Mouse (Mus musculus): Measurements from ENCODE around the gene Acvr1. TPM values are rescaled to one million over a fixed set of nuclear protein-coding genes. Genes with fewer than 3 reads are reported as not detected.

Acvr1 gene
- polyA plus RNA-seq, 1 experiment from 2014 or later: 4.6 TPM

GRCm38 (mm10) chr2:58530521-58530920 lies 36.4 kb downstream of the Acvr1 start:
- H3K36me3 ChIP-seq: no peaks in the 10 kb centered on the region
- H3K9ac ChIP-seq: no peak overlapping the region
- WGBS: 64% methylated on average over 4 of the region's 4 CpGs
- H3K27me3 ChIP-seq: no peaks in the 10 kb centered on the region
- ATAC-seq (ENCODE audit: borderline replicate concordance, extremely low read depth, low FRiP score, low TSS enrichment): no peak
- no peak overlapping the region for H3K4me3 ChIP-seq
- no peak overlapping the region for H3K4me2 ChIP-seq
- peaks cover 49% of the 10 kb centered on the region for H3K4me1 ChIP-seq
- no peak overlapping the region for H3K27ac ChIP-seq
- no peaks in the 10 kb centered on the region for H3K9me3 ChIP-seq

GRCm38 (mm10) chr2:58529860-58530440 lies 37.0 kb downstream of the Acvr1 start:
- Histone ChIP-seq H3K4me1 (peaks cover 45% of the 10 kb centered on the region), H3K27me3 (no peaks in the 10 kb centered on the region), H3K4me2 (no peak overlapping the region), H3K36me3 (no peaks in the 10 kb centered on the region), H3K9me3 (no peaks in the 10 kb centered on the region), H3K27ac (no peak overlapping the region), H3K9ac (no peak overlapping the region), H3K4me3 (no peak overlapping the region)
- ATAC-seq (ENCODE audit: borderline replicate concordance, extremely low read depth, low FRiP score, low TSS enrichment): no peak
- 45% methylated on average over 7 of the region's 7 CpGs for WGBS

- no peak overlapping the region for H3K9ac ChIP-seq
- WGBS: 80% methylated on average over 5 of the region's 5 CpGs
- no peaks in the 10 kb centered on the region for H3K9me3 ChIP-seq
- H3K27me3 ChIP-seq: no peaks in the 10 kb centered on the region
- H3K4me3 ChIP-seq: no peak overlapping the region
- no peak for ATAC-seq (ENCODE audit: borderline replicate concordance, extremely low read depth, low FRiP score, low TSS enrichment)
- peaks cover 40% of the 10 kb centered on the region for H3K4me1 ChIP-seq
- no peaks in the 10 kb centered on the region for H3K36me3 ChIP-seq
- H3K4me2 ChIP-seq: no peak overlapping the region
- no peak overlapping the region for H3K27ac ChIP-seq
Observed at GRCm38 (mm10) chr2:58529384-58529783, 37.6 kb downstream of the Acvr1 start.

GRCm38 (mm10) chr2:58527786-58528185 lies 39.2 kb downstream of the Acvr1 start:
- Histone ChIP-seq H3K4me2 (no peak overlapping the region), H3K36me3 (no peaks in the 10 kb centered on the region), H3K27ac (no peak overlapping the region), H3K9ac (no peak overlapping the region), H3K4me1 (peaks cover 27% of the 10 kb centered on the region), H3K4me3 (no peak overlapping the region), H3K9me3 (no peaks in the 10 kb centered on the region), H3K27me3 (no peaks in the 10 kb centered on the region)
- WGBS: 89% methylated on average over 3 of the region's 3 CpGs
- ATAC-seq (ENCODE audit: borderline replicate concordance, extremely low read depth, low FRiP score, low TSS enrichment): no peak

- H3K9ac ChIP-seq: no peak overlapping the region
- no peak for ATAC-seq (ENCODE audit: borderline replicate concordance, extremely low read depth, low FRiP score, low TSS enrichment)
- WGBS: 78% methylated on average over 6 of the region's 6 CpGs
- H3K27me3 ChIP-seq: no peaks in the 10 kb centered on the region
- no peaks in the 10 kb centered on the region for H3K36me3 ChIP-seq
- no peak overlapping the region for H3K4me2 ChIP-seq
- H3K4me1 ChIP-seq: peaks cover 17% of the 10 kb centered on the region
- H3K9me3 ChIP-seq: no peaks in the 10 kb centered on the region
- H3K4me3 ChIP-seq: no peak overlapping the region
- H3K27ac ChIP-seq: no peak overlapping the region
Observed at GRCm38 (mm10) chr2:58524356-58524755, 42.6 kb downstream of the Acvr1 start.

- no peak overlapping the region for H3K4me3 ChIP-seq
- H3K9ac ChIP-seq: no peak overlapping the region
- no peaks in the 10 kb centered on the region for H3K27me3 ChIP-seq
- H3K4me1 ChIP-seq: peaks cover 17% of the 10 kb centered on the region
- no peak for ATAC-seq (ENCODE audit: borderline replicate concordance, extremely low read depth, low FRiP score, low TSS enrichment)
- H3K36me3 ChIP-seq: no peaks in the 10 kb centered on the region
- H3K4me2 ChIP-seq: no peak overlapping the region
- no peaks in the 10 kb centered on the region for H3K9me3 ChIP-seq
- WGBS: 90% methylated on average over 5 of the region's 5 CpGs
- H3K27ac ChIP-seq: no peak overlapping the region
Observed at GRCm38 (mm10) chr2:58523894-58524293, 43.1 kb downstream of the Acvr1 start.

- H3K9me3 ChIP-seq: no peaks in the 10 kb centered on the region
- H3K9ac ChIP-seq: no peak overlapping the region
- peaks cover 21% of the 10 kb centered on the region for H3K4me1 ChIP-seq
- no peak for ATAC-seq (ENCODE audit: borderline replicate concordance, extremely low read depth, low FRiP score, low TSS enrichment)
- H3K4me3 ChIP-seq: no peak overlapping the region
- H3K4me2 ChIP-seq: no peak overlapping the region
- no peaks in the 10 kb centered on the region for H3K27me3 ChIP-seq
- WGBS: 71% methylated on average over 12 of the region's 12 CpGs
- H3K27ac ChIP-seq: no peak overlapping the region
- no peaks in the 10 kb centered on the region for H3K36me3 ChIP-seq
Observed at GRCm38 (mm10) chr2:58523097-58523496, 43.9 kb downstream of the Acvr1 start.

- peaks cover 32% of the 10 kb centered on the region for H3K4me1 ChIP-seq
- 78% methylated on average over 6 of the region's 6 CpGs for WGBS
Observed at GRCm38 (mm10) chr2:58521621-58522020, 45.3 kb downstream of the Acvr1 start.

GRCm38 (mm10) chr2:58520727-58521126 lies 46.2 kb downstream of the Acvr1 start:
- Histone ChIP-seq H3K9me3 (no peaks in the 10 kb centered on the region), H3K36me3 (no peaks in the 10 kb centered on the region), H3K4me3 (no peak overlapping the region), H3K4me1 (peaks cover 41% of the 10 kb centered on the region), H3K4me2 (no peak overlapping the region), H3K27ac (peak overlapping the region; percentile 24; the same call in 1 of the 2 replicates), H3K27me3 (no peaks in the 10 kb centered on the region), H3K9ac (no peak overlapping the region)
- peak; percentile 50; the same call in 1 of the 2 replicates for ATAC-seq (ENCODE audit: borderline replicate concordance, extremely low read depth, low FRiP score, low TSS enrichment)
- WGBS: 48% methylated on average over 9 of the region's 9 CpGs

More at GRCm38 (mm10) chr2:58521621-58522020, 45.3 kb downstream of the Acvr1 start:
- Histone ChIP-seq H3K27me3 (no peaks in the 10 kb centered on the region), H3K9ac (no peak overlapping the region), H3K36me3 (no peaks in the 10 kb centered on the region), H3K27ac (no peak overlapping the region), H3K4me3 (no peak overlapping the region), H3K4me2 (no peak overlapping the region), H3K9me3 (no peaks in the 10 kb centered on the region)
- ATAC-seq (ENCODE audit: borderline replicate concordance, extremely low read depth, low FRiP score, low TSS enrichment): no peak

GRCm38 (mm10) chr2:58518517-58518916 lies 48.4 kb downstream of the Acvr1 start:
- Histone ChIP-seq H3K9ac (no peak overlapping the region), H3K36me3 (no peaks in the 10 kb centered on the region), H3K9me3 (no peaks in the 10 kb centered on the region), H3K4me1 (peaks cover 48% of the 10 kb centered on the region), H3K27ac (no peak overlapping the region), H3K4me2 (no peak overlapping the region), H3K4me3 (no peak overlapping the region), H3K27me3 (no peaks in the 10 kb centered on the region)
- 67% methylated on average over 1 of the region's 1 CpGs for WGBS
- no peak for ATAC-seq (ENCODE audit: borderline replicate concordance, extremely low read depth, low FRiP score, low TSS enrichment)

- Histone ChIP-seq H3K27me3 (no peaks in the 10 kb centered on the region), H3K27ac (0 out of 2 replicates have a peak overlapping the region, but pooled peaks have one; percentile 9)
Observed at GRCm38 (mm10) chr2:58516920-58517319, 50.0 kb downstream of the Acvr1 start.

GRCm38 (mm10) chr2:58516000-58516399 lies 51.0 kb downstream of the Acvr1 start:
- Histone ChIP-seq H3K27ac (no peak overlapping the region), H3K9me3 (no peaks in the 10 kb centered on the region), H3K36me3 (no peaks in the 10 kb centered on the region), H3K9ac (no peak overlapping the region), H3K4me3 (no peak overlapping the region), H3K4me1 (peaks cover 36% of the 10 kb centered on the region), H3K4me2 (peak overlapping the region; percentile 41), H3K27me3 (no peaks in the 10 kb centered on the region)
- 13% methylated on average over 15 of the region's 15 CpGs for WGBS
- ATAC-seq (ENCODE audit: borderline replicate concordance, extremely low read depth, low FRiP score, low TSS enrichment): peak; percentile 52; the same call in 1 of the 2 replicates

More at GRCm38 (mm10) chr2:58516920-58517319, 50.0 kb downstream of the Acvr1 start:
- H3K9ac ChIP-seq: no peak overlapping the region
- H3K9me3 ChIP-seq: no peaks in the 10 kb centered on the region
- no peaks in the 10 kb centered on the region for H3K36me3 ChIP-seq
- WGBS: 30% methylated on average over 6 of the region's 6 CpGs
- no peak overlapping the region for H3K4me3 ChIP-seq
- H3K4me1 ChIP-seq: peaks cover 45% of the 10 kb centered on the region
- ATAC-seq (ENCODE audit: borderline replicate concordance, extremely low read depth, low FRiP score, low TSS enrichment): no peak
- no peak overlapping the region for H3K4me2 ChIP-seq

Data from lung, embryonic 15.5 days (tissue).